ENCODE assay signal across 8 mouse cellular contexts in the genomic region with DNA sequence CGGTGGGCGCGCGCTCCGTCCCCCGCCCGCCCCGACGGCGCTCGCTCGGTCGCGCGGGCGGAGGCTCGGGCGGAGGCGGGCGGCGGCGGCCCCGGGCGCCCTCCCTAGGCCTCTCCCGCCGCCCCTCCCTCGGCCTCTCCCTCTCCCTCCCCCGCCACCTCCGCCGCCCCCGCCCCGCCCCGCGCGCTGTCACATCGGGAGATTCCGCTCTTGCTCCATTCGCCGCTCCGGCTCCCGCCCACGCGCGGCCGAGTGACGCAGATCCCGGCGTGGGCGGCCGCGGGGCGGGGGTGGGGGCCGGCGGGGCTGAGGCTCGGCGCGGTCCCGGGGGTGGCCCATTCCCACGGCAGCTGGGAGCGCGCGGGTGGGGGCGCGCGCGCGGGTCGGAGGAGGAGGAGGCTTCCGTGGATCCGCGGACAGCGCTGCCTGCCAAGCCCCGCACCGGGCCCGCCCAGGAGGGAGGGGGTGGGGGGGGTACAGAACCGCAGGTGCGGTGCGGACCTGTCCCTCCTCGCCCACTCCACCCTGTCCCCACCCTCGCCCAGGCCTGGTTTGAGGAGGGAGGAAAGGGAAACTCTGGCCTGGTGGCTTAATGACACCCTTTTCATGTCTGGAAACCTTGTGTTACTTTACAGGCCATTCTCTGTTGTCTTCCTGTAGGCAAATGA. TPM values are rescaled to one million over a fixed set of nuclear protein-coding genes. Genes with fewer than 3 reads are reported as not detected.
DNase-seq lines count a peak whose midpoint lies in the region; ATAC-seq and TF ChIP-seq lines count a peak whose summit lies in the region.

A gene (minus strand): TSS at position 366 of the 668 bp plus-strand sequence.

- H3K36me3 ChIP-seq in ES-E14 (ENCODE audit: control insufficient read depth, insufficient read depth, low read length, poor library complexity, severe bottlenecking) = no peaks in the 10 kb centered on the region
- no peaks in the 10 kb centered on the region for H3K36me3 ChIP-seq in forebrain, postnatal 0 days (ENCODE audit: insufficient read depth)
- no peaks in the 10 kb centered on the region for H3K36me3 ChIP-seq in lung, postnatal 0 days (ENCODE audit: insufficient read depth, low read length)

- TF ChIP-seq EP300 in lung, postnatal 0 days (IDR thresholded peaks at IDR 0.05) = no peak

- no peaks in the 10 kb centered on the region for H3K9me3 ChIP-seq in ES-E14 (ENCODE audit: control insufficient read depth, insufficient read depth, low read depth, low read length)
- H3K9me3 ChIP-seq in forebrain, postnatal 0 days (ENCODE audit: low read length) = no peaks in the 10 kb centered on the region
- no peaks in the 10 kb centered on the region for H3K9me3 ChIP-seq in lung, postnatal 0 days (ENCODE audit: low read length)

- H3K4me3 ChIP-seq in ES-E14 (ENCODE audit: insufficient read depth in 1 of 2, low read depth in 1 of 2, low read length in 2 of 2, poor library complexity in 1 of 2, severe bottlenecking in 1 of 2) = peak within 1 kb of the TSS; percentile 68 to 80
- H3K4me3 ChIP-seq in forebrain, postnatal 0 days (ENCODE audit: low read depth, low read length) = peak within 1 kb of the TSS; percentile 81
- peak within 1 kb of the TSS; percentile 95 for H3K4me3 ChIP-seq in lung, postnatal 0 days (ENCODE audit: low read depth, low read length)

- H3K27me3 ChIP-seq in forebrain, postnatal 0 days (ENCODE audit: insufficient read depth, low read length) = no peaks in the 10 kb centered on the region
- H3K27me3 ChIP-seq in lung, postnatal 0 days (replicated peaks; ENCODE audit: insufficient read depth, low read length) = no peaks in the 10 kb centered on the region

- ATAC-seq in forebrain, postnatal 0 days = peak; percentile 88
- ATAC-seq in lung, postnatal 0 days = peak; percentile 92

- no peak for DNase-seq in ES-E14 (ENCODE audit: low read depth, low spot score)
- peak; percentile 90 for DNase-seq in cerebellum, adult 11-12 months
- DNase-seq in forebrain, postnatal 0 days = peak; percentile 81
- peak; percentile 80 for DNase-seq in heart, postnatal 4 days
- peak; percentile 75 for DNase-seq in layer of hippocampus, adult 9-11 months
- DNase-seq in lung, postnatal 0 days (ENCODE audit: low spot score) = peak; percentile 86
- peak; percentile 33 for DNase-seq in ovary, postnatal 10 days (ENCODE audit: low spot score)
- DNase-seq in thymus, postnatal 0 days (ENCODE audit: low spot score) = peak; percentile 76

- peaks cover 0 to 1% of the 10 kb centered on the region in 2 experiments; a peak in 1 of 4 replicates for H3K4me1 ChIP-seq in ES-E14 (ENCODE audit: control insufficient read depth in 2 of 2, insufficient read depth in 2 of 2, low read length in 2 of 2, poor library complexity in 1 of 2)
- 0 out of 2 replicates have a peak, but pooled peaks cover 3% of the 10 kb centered on the region for H3K4me1 ChIP-seq in forebrain, postnatal 0 days (ENCODE audit: insufficient read depth)
- no peaks in the 10 kb centered on the region; the same call in 1 of the 2 replicates for H3K4me1 ChIP-seq in lung, postnatal 0 days (ENCODE audit: insufficient read depth, low read depth, low read length)

- in situ Hi-C loops in ES-E14 (cut with MboI; ENCODE audit: low sequenced_read_pairs in 2 of 2, unreplicated experiment in 2 of 2) = no loop called here

- H3K27ac ChIP-seq in ES-E14 (ENCODE audit: insufficient read depth, low read depth, low read length, poor library complexity, severe bottlenecking) = no peak within 1 kb of the TSS
- H3K27ac ChIP-seq in forebrain, postnatal 0 days (ENCODE audit: low read depth, low read length) = peak within 1 kb of the TSS; percentile 85
- H3K27ac ChIP-seq in lung, postnatal 0 days (ENCODE audit: low read length) = peak within 1 kb of the TSS; percentile 96

- WGBS in forebrain, postnatal 0 days = under 1% methylated on average over 30 of the region's 80 CpGs
- WGBS in lung, postnatal 0 days = 0% methylated on average over 4 of the region's 80 CpGs

- H3K9ac ChIP-seq in ES-E14 (ENCODE audit: insufficient read depth, low read depth, low read length, poor library complexity, severe bottlenecking) = peak within 1 kb of the TSS; percentile 68
- H3K9ac ChIP-seq in forebrain, postnatal 0 days = peak within 1 kb of the TSS; percentile 70
- H3K9ac ChIP-seq in lung, postnatal 0 days (replicated peaks; ENCODE audit: low read depth) = peak within 1 kb of the TSS; percentile 84

- H3K4me2 ChIP-seq in forebrain, postnatal 0 days (ENCODE audit: low read depth) = peak within 1 kb of the TSS; percentile 86
- peak within 1 kb of the TSS; percentile 78 for H3K4me2 ChIP-seq in lung, postnatal 0 days (replicated peaks; ENCODE audit: low read depth, low read length)

- no peak for TF ChIP-seq CTCF in forebrain, postnatal 0 days (IDR thresholded peaks at IDR 0.05; ENCODE audit: low read depth)
- TF ChIP-seq CTCF in lung, postnatal 0 days (IDR thresholded peaks at IDR 0.05) = no peak

TF ChIP-seq in ES-E14, 5 proteins besides CTCF, POLR2A, EP300 and RAD21:
- TF ChIP-seq MAFK (IDR thresholded peaks at IDR 0.05; ENCODE audit: insufficient read depth, low read depth, low read length) = no peak
- no peak for TF ChIP-seq CHD2 (IDR thresholded peaks at IDR 0.05; ENCODE audit: low read depth, low read length)
- no peak for TF ChIP-seq ZNF384 (IDR thresholded peaks at IDR 0.05; ENCODE audit: low read depth, low read length)
- no peak for TF ChIP-seq ZC3H11A (IDR thresholded peaks at IDR 0.05; ENCODE audit: borderline replicate concordance, low read depth, low read length)
- TF ChIP-seq HCFC1 (IDR thresholded peaks at IDR 0.05; ENCODE audit: borderline replicate concordance, insufficient read depth, low read length) = no peak

RNA-seq across cellular contexts. Expression of the gene that starts here (rescaled TPM):
- total RNA-seq in ES-E14 (2012; rRNA removed) = 12.3 and 13.3 TPM in 2 replicates
- total RNA-seq in forebrain, postnatal 0 days (2014; rRNA removed) = 23.0 and 30.5 TPM in 2 replicates
- 4.6 and 9.5 TPM in 2 replicates for polyA plus RNA-seq in forebrain, postnatal 0 days (2015; fragmentation: Nextera tagmentation; extraction: Ambion mirVana)
- 10 to 100 TPM; 36.2 to 36.8 TPM for total RNA-seq in heart, postnatal 4 days (2021)
- 16.8 and 22.7 TPM in 2 replicates for polyA plus RNA-seq in lung, postnatal 0 days (2015; fragmentation: Nextera tagmentation; extraction: Ambion mirVana)
- polyA plus RNA-seq in thymus, postnatal 0 days (2015; fragmentation: Nextera tagmentation; extraction: Ambion mirVana) = 13.6 and 18.1 TPM in 2 replicates
